8 mouse cellular contexts compared by ENCODE assay signal in the genomic region with DNA sequence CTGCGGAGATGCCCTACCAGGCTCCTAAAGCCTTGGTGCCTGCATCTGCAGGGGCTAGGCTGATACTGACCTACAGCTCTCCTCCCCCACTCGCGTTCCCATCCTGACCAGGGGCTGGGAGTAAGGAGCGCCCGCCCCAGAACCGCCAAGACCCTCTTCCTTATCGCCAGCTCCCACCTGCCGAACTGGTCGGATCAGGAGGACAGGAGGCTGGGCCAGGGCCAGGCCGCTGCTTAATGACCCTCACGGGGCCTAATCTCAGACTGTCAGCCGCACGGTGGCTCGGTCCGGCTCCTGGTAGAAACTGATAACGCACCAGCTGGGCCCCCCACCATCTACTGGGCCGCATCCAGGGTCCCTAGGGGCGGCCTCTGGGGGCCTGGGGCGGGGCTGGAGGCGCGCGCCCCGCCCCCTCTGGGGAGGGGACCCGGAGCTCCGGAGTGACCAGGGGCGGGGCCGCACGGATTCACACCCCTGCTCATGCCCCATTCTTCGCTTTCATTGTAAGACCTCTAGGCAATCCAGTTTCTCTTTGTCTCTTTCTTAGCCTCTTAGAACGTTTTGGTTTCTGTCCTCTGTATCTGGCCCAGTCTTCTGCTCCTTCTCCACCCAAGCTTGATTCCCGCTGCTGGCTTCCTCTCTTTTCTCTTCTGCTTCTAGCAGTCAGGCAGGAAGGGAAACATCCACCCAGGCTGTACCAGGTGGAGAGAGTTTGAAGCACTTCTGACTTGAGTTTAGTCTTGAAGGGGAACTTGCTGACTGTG. TPM values are rescaled to one million over a fixed set of nuclear protein-coding genes. Genes with fewer than 3 reads are reported as not detected.
A peak's percentile ranks its signal among the peaks of the same experiment; 100 is the strongest.
DNase-seq lines count a peak whose midpoint lies in the region; ATAC-seq and TF ChIP-seq lines count a peak whose summit lies in the region.

No protein-coding gene starts in this region.

- TF ChIP-seq CTCF in heart, adult 2 months (IDR thresholded peaks at IDR 0.05) = no peak

- intact Hi-C loops in heart, adult 2 months (cut with DNase I) = no loop called here

- H3K27ac ChIP-seq in heart, adult 2 months = no peak overlapping the region
- peak overlapping the region; percentile 78 for H3K27ac ChIP-seq in lung, embryonic 16.5 days (ENCODE audit: low read length)

- peak overlapping the region; percentile 56 for H3K4me3 ChIP-seq in heart, adult 2 months
- peak overlapping the region; percentile 52 for H3K4me3 ChIP-seq in lung, embryonic 16.5 days (ENCODE audit: low read length)

- H3K36me3 ChIP-seq in heart, adult 2 months (ENCODE audit: control insufficient read depth, insufficient read depth, low read length) = no peaks in the 10 kb centered on the region
- H3K36me3 ChIP-seq in lung, embryonic 16.5 days (ENCODE audit: control insufficient read depth, insufficient read depth, low read length) = no peaks in the 10 kb centered on the region

- no peak for TF ChIP-seq EP300 in heart, adult 2 months (IDR thresholded peaks at IDR 0.05; ENCODE audit: insufficient read depth, low read depth, low read length)

- peak overlapping the region; percentile 68 for H3K9ac ChIP-seq in heart, adult 2 months (ENCODE audit: low read depth, low read length)
- peak overlapping the region; percentile 64 for H3K9ac ChIP-seq in lung, embryonic 16.5 days (ENCODE audit: low read length)

- H3K9me3 ChIP-seq in lung, embryonic 16.5 days (ENCODE audit: control insufficient read depth, low read length) = no peaks in the 10 kb centered on the region

- TF ChIP-seq POLR2A in heart, adult 2 months (IDR thresholded peaks at IDR 0.05; ENCODE audit: insufficient read depth, low read depth, low read length) = no peak

- peak overlapping the region; percentile 77 for H3K4me2 ChIP-seq in lung, embryonic 16.5 days (ENCODE audit: low read depth, low read length)

- 4% methylated on average over 31 of the region's 31 CpGs for WGBS in heart, adult 2 months
- WGBS in lung, embryonic 16.5 days = under 1% methylated on average over 26 of the region's 31 CpGs

- ATAC-seq in frontal cortex, adult (ENCODE audit: low TSS enrichment) = peak; percentile 59
- ATAC-seq in lung, embryonic 16.5 days (ENCODE audit: low read depth) = peak; percentile 81

- H3K4me1 ChIP-seq in heart, adult 2 months (ENCODE audit: control insufficient read depth, insufficient read depth, low read length) = peaks cover 4% of the 10 kb centered on the region
- H3K4me1 ChIP-seq in lung, embryonic 16.5 days (replicated peaks; ENCODE audit: control insufficient read depth, insufficient read depth, low read length) = peaks cover 8% of the 10 kb centered on the region

- DNase-seq in frontal cortex, postnatal 10 days (ENCODE audit: low spot score in 2 of 2) = no peak
- DNase-seq in c-Kit-negative CD71-positive TER-119-positive erythroid progenitor cells, embryonic 14.5 days (ENCODE audit: low read depth, low spot score) = peak; percentile 88
- peak; percentile 47 to 55 for DNase-seq in heart, adult 2 months
- DNase-seq in kidney, adult 8-10 months = peak; percentile 62 to 68
- DNase-seq in retina, postnatal 1 day = peak; percentile 63
- DNase-seq in gastrocnemius, postnatal 25 days = no peak

- H3K79me2 ChIP-seq in heart, adult 2 months (replicated peaks; ENCODE audit: control insufficient read depth, insufficient read depth, low read length) = no peaks in the 10 kb centered on the region

- H3K27me3 ChIP-seq in heart, adult 2 months (ENCODE audit: control insufficient read depth, insufficient read depth, low read length) = peaks cover 2% of the 10 kb centered on the region; the same call in 1 of the 2 replicates
- no peaks in the 10 kb centered on the region; the same call in 1 of the 2 replicates for H3K27me3 ChIP-seq in lung, embryonic 16.5 days (ENCODE audit: control insufficient read depth, insufficient read depth, low read depth, low read length)

RNA-seq across cellular contexts. Expression of a gene that starts 7.3 kb away (rescaled TPM):
- under 1 TPM; 0.70 to 0.86 TPM for total RNA-seq in heart, adult 2 months (2021)
- 1.9 and 3.9 TPM in 2 replicates for polyA plus RNA-seq in heart, adult 2 months (2012; rRNA removed)
- polyA plus RNA-seq in lung, embryonic 16.5 days (2015; fragmentation: Nextera tagmentation; extraction: Ambion mirVana) = 33.8 and 37.9 TPM in 2 replicates
- total RNA-seq in gastrocnemius, postnatal 25 days (2021) = not detected

RNA-seq across cellular contexts. Expression of a gene that starts 38.2 kb away (rescaled TPM):
- not detected for total RNA-seq in heart, adult 2 months (2021)
- 0.03 TPM in 1 of 2 replicates, not detected in the other for polyA plus RNA-seq in heart, adult 2 months (2012; rRNA removed)
- not detected in 2 replicates for polyA plus RNA-seq in lung, embryonic 16.5 days (2015; fragmentation: Nextera tagmentation; extraction: Ambion mirVana)
- total RNA-seq in gastrocnemius, postnatal 25 days (2021) = not detected

RNA-seq across cellular contexts. Expression of a gene that starts 39.6 kb away (rescaled TPM):
- 1 to 10 TPM; 3.1 to 3.3 TPM for total RNA-seq in heart, adult 2 months (2021)
- 2.9 and 4.9 TPM in 2 replicates for polyA plus RNA-seq in heart, adult 2 months (2012; rRNA removed)
- polyA plus RNA-seq in lung, embryonic 16.5 days (2015; fragmentation: Nextera tagmentation; extraction: Ambion mirVana) = 1.6 and 1.7 TPM in 2 replicates
- 1 to 10 TPM in 1 of 2 experiments, under 1 TPM in 1; 0.46 to 1.3 TPM for total RNA-seq in gastrocnemius, postnatal 25 days (2021)

Comparison
In these comparisons a context has a peak if more than half of its experiments do, and no peak if none do; other contexts are left out.
1. DNase-seq: peak in c-Kit-negative CD71-positive TER-119-positive erythroid progenitor cells, embryonic 14.5 days (single experiment), heart, adult 2 months (2 of 2), kidney, adult 8-10 months (2 of 2) and retina, postnatal 1 day (single experiment); none in frontal cortex, postnatal 10 days (0 of 2) and gastrocnemius, postnatal 25 days (single experiment).